Mouse (Mus musculus) granulocyte monocyte progenitor cell, adult 5-6 weeks (primary cell): ENCODE data around the gene Dnah7c. TPM values are rescaled to one million over a fixed set of nuclear protein-coding genes. Genes with fewer than 3 reads are reported as not detected.
A peak's percentile ranks its signal among the peaks of the same experiment; 100 is the strongest.

ENCODE experiments used
- ATAC-seq: replicated peaks from 2 replicates; pipeline ENCODE4 v1.8.0; 2016; ENCODE audit warnings: mild to moderate bottlenecking, moderate TSS enrichment, inconsistent platforms; ENCODE audit not compliant: poor library complexity, severe bottlenecking
- total RNA-seq, 2 experiments: library from RNA; stranded (forward) in 1 of 2; stranded (reverse) in 1 of 2; fragments of 200-712, 200-1000 nt in 1 of 2; fragments of >200 nt in 1 of 2; fragmentation: Nextera tagmentation in 1 of 2; gene quantifications; 2 replicates each; pipeline ENCODE4 v1.2.3; 2014 to 2017

Dnah7c gene
- total RNA-seq, 2 experiments from 2014 or later = not detected

DNA sequence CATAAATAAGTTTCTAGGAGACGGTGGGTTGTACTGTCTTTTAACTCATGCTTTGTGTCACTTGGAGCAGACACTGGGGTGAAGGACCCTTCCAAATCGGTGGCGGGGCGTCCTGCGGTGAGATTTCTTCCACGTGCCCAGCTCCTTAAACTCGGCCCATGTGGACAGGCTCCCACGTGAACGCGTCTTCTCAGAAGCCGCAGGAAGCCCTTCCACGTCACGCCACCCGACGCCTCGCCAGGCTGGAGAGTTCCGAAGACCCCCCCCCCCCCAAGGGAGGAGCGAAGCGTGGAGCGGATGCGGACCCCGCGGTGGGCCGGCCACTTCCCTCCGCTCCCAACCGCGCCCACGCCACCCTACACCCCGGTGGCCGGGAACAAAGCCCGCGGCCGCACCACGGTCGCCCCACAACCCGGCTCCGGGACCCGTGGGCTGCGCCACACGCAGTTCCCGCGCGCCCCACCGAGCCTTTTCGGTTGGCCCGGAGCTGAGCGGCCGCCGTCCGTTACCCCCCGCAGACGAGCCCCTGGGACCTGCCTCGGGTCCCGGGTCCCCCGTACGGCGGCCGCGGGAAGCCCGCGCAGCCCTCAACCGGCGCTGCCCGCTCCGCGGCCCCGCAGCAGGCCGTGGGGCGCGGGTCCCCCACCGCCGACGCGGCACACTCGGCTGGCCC lies 427.3 kb downstream of the Dnah7c start:
- ATAC-seq = peak; percentile 55

DNA sequence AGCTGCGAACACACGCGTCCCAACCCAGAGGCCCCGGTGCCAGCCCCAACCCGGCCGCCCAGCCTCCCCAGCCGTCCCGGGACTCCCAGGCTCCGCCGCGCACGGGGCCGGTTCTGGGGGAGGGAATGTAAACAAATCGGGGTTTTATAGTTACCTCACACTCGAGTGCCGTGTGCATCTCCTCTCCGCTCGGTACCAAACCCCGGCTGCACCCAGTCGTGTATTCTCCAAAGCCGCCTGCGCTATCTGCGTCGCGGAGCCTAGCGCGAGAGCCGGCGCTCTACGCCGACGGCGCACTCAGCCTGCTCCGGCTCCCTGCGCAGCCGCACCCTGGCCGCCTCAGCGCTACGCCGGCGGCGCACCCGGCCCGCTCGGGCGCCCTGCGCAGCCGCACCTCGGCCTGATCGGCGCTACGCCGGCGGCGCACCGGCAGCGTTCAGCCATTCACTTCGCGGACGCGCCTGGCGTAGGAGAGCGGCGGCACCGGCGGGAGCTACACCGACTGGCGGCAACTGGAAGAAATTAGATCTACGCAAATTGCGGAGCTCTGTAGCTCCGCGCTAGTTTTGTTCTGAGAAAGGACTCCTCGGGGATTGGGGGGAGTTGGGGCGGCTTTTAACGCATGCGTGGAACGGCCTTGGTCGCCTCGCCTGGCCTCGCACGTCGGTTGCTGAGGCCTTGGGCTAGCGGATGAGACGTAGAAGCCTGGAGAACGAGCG lies 428.1 kb downstream of the Dnah7c start:
- peak; percentile 67 for ATAC-seq

DNA sequence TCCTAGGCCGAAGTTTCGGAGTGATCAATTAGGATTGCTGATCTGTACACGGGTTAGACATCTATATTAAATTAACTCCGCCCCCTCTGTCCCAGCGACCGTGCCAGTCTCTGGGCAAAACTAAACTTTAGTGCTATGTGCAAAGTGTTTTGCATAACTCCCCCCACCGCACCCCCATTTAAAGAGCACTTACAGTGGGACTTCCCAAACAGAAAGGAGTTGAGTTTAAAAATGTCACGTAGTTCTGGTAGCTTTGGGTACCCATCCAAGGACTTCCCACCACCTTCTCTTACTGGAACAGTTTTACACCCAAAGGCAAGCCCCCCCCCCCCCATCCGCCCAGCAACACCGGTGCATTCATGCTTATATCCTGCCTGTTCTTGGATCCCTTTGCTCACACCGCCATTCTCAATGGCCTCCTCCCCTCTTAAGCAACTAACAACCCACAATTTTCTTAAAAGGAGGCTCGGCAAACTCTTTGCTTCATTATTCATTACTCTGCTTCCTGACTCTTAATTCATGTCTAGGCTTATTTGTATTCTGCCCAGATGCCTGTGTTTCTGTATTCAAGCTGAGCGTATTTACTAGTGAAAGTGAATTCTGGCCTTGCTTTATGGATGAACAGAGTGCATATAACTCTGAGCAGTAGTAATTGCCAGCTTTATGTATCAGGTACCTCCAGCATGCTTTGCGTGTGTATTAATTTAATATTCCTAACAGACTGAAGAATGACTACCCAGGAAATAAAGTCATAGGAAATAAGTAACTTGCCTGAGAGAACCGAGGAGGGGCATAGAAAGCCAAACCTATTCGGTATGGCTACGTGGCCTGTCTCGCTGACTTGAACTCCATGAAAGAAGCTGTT lies 428.9 kb downstream of the Dnah7c start:
- peak; percentile 36 for ATAC-seq

DNA sequence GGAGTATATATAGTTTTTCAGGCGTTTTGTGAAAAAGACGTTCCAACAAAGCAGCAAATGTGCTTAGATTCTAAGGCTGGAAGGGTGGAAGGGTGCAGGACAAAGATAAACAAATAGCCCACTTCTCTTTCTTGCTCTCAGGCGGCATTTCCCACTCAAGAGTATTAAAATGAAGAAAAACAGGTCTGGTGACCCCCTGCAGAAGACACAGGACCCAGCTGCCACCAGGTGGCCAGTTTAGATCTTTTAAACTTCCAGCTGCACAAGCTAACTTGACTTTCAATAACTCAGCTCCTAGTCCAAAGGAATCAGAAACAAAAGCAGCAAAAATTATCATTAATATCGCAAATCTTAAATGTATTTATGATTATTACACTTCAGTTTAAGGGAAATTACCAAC lies 431.1 kb downstream of the Dnah7c start:
- no peak for ATAC-seq
